Mouse (Mus musculus) embryonic stem cell, embryonic (primary cell): Measurements from ENCODE around the gene Jsrp1.

ENCODE experiments used
- CTCF ChIA-PET, 4 experiments: fragments of 300-600 bp in 2 of 4; fragments of 350-600 bp in 2 of 4; sonication (Branson Sonifier 250); formaldehyde crosslinking; loops; one replicate each; lab custom pipeline; 2022; ENCODE audit warnings: inconsistent platforms in 2 of 4; lab: Charles Lee
- POLR2A ChIA-PET, 4 experiments: fragments of 300-600 bp in 2 of 4; fragments of 350-600 bp in 2 of 4; sonication (Branson Sonifier 250); formaldehyde crosslinking; loops; one replicate each; lab custom pipeline; 2022; ENCODE audit warnings: antibody characterized with exemption in 4 of 4, inconsistent platforms in 1 of 4; lab: Charles Lee

The Jsrp1 gene

GRCm38 (mm10) chr10:80808099-80808984, 5.0 kb downstream of the Jsrp1 start:
- ChIA-PET POLR2A (interaction anchor here (0.6 to 9.2 kb wide), 42 partner anchors 8 to 516 kb away, joined by 3 to 99 read pairs (median 6); partner anchors contain the start of genes Plekhj1 (in 2 of the 4), Ap3d1 (in 1 of the 4), Csnk1g2 (in 1 of the 4) and Gadd45b (in 1 of the 4)), CTCF (interaction anchor here in 3 of 4 experiments (0.6 to 8.6 kb wide), 13 partner anchors 30 to 230 kb away, joined by 3 to 142 read pairs (median 3); partner anchors contain the start of gene Abhd17a (in 1 of the 3))

DNA sequence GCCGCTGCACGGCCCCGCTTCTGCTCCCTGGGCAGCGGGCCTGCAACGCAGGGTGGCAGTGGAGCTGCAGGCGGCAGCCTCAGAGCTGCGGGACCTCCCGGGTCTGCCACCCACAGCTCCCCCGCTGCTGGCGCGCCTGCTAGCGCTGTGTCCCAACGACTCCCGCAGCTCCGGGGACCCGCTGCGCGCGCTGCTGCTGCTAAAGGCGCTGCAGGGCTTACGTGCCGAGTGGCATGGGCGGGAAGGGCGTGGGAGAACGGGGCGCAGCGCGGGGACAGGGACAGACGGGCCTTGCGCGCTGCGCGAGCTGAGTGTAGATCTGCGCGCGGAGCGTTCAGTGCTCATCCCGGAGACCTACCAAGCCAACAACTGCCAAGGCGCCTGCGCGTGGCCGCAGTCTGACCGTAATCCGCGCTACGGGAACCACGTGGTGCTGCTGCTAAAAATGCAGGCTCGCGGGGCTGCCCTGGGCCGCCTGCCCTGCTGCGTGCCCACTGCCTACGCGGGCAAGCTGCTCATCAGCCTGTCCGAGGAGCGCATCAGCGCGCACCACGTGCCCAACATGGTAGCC, 6.2 kb downstream of the Jsrp1 start:
- POLR2A ChIA-PET = interaction anchor here (0.6 to 9.2 kb wide), 57 partner anchors 9 to 639 kb away, joined by 3 to 99 read pairs (median 4); partner anchors contain the start of genes Sf3a2 (in 3 of the 4), Plekhj1 (in 2 of the 4), Ap3d1 (in 1 of the 4) and Csnk1g2 (in 1 of the 4)
- CTCF ChIA-PET = interaction anchor here in 3 of 4 experiments (0.6 to 8.6 kb wide), 35 partner anchors 11 to 696 kb away, joined by 3 to 142 read pairs (median 5); partner anchors contain the start of genes Lmnb2 (in 1 of the 3) and Timm13 (in 1 of the 3)

DNA sequence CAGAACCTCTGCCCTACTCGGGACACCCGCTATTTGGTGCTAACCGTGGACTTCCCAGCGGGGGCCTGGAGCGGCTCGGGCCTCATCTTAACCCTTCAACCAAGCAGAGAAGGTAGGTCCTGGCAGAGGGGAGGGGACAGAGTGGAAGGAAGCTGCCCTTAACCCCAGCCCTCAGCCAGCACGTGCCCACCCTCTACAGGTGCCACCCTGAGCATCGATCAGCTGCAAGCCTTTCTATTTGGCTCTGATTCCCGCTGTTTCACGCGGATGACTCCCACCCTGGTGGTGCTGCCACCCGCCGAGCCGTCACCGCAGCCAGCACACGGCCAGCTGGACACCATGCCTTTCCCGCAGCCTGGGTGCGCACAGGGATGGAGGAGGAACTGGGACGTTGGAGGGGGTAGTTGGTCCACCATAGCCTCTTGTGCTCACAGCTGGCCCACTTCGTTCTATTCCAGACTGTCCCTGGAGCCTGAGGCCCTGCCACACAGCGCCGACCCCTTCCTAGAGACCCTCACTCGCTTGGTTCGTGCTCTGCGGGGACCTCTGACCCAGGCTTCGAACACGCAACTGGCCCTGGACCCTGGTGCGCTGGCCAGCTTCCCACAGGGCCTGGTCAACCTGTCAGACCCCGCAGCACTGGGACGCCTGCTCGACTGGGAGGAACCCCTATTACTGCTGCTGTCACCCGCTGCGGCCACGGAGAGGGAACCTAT, 6.8 kb downstream of the Jsrp1 start:
- POLR2A ChIA-PET = interaction anchor here in 3 of 4 experiments (0.6 to 9.2 kb wide), 80 partner anchors 8 to 638 kb away, joined by 3 to 99 read pairs (median 4); partner anchors contain the start of genes Sf3a2 (in 3 of the 3), Timm13 (in 3 of the 3), Ap3d1 (in 2 of the 3) and Csnk1g2 (in 2 of the 3)
- CTCF ChIA-PET = interaction anchor here (0.8 to 8.6 kb wide), 61 partner anchors 8 to 696 kb away, joined by 3 to 142 read pairs (median 5); partner anchors contain the start of genes Lmnb2 (in 1 of the 4), Slc39a3 (in 1 of the 4) and Timm13 (in 1 of the 4)

- POLR2A ChIA-PET = interaction anchor here in 3 of 4 experiments (0.6 to 9.2 kb wide), 66 partner anchors 8 to 514 kb away, joined by 3 to 99 read pairs (median 4); partner anchors contain the start of genes Timm13 (in 3 of the 3), Ap3d1 (in 2 of the 3), Csnk1g2 (in 2 of the 3) and Gadd45b (in 2 of the 3)
- CTCF ChIA-PET = interaction anchor here (0.5 to 8.6 kb wide), 95 partner anchors 8 to 1025 kb away, joined by 3 to 142 read pairs (median 4); partner anchors contain the start of genes Ap3d1 (in 1 of the 4), Dot1l (in 1 of the 4), Gadd45b (in 1 of the 4) and Gng7 (in 1 of the 4)
Observed at GRCm38 (mm10) chr10:80805925-80806324, 7.4 kb downstream of the Jsrp1 start.

DNA sequence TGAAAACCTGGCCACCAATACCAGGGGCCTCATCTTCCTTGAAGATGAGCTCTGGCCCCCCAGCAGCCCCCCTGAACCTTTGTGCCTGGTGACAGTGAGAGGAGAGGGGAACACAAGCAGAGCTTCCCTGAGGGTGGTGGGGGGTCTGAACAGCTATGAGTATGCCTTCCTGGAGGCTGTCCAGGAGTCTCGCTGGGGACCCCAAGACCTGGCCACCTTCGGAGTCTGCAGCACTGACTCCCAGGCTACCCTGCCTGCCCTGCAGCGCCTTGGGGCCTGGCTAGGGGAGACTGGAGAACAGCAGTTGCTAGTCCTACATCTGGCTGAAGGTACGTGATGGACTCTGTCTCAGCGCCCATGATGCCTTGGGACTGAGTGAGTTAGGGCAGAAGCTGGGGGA, 8.0 kb downstream of the Jsrp1 start:
- POLR2A ChIA-PET = interaction anchor here in 3 of 4 experiments (0.6 to 9.2 kb wide), 64 partner anchors 8 to 513 kb away, joined by 3 to 99 read pairs (median 4); partner anchors contain the start of genes Timm13 (in 3 of the 3), Ap3d1 (in 2 of the 3), Csnk1g2 (in 2 of the 3) and Gadd45b (in 2 of the 3)
- CTCF ChIA-PET = interaction anchor here (0.5 to 8.6 kb wide), 92 partner anchors 9 to 1025 kb away, joined by 3 to 142 read pairs (median 4); partner anchors contain the start of genes Ap3d1 (in 1 of the 4), Dot1l (in 1 of the 4), Gadd45b (in 1 of the 4) and Gng7 (in 1 of the 4)

GRCm38 (mm10) chr10:80804916-80805315, 8.4 kb downstream of the Jsrp1 start, which contains the start of gene Amh:
Gene Amh, plus strand, starts transcription at chr10:80805243.
- ChIA-PET POLR2A (interaction anchor here in 3 of 4 experiments (0.5 to 9.2 kb wide), 30 partner anchors 8 to 308 kb away, joined by 3 to 99 read pairs (median 5); partner anchors contain the start of genes Ap3d1 (in 2 of the 3), Gadd45b (in 2 of the 3), Csnk1g2 (in 1 of the 3) and Mknk2 (in 1 of the 3)), CTCF (interaction anchor here (0.7 to 8.6 kb wide), 21 partner anchors 13 to 442 kb away, joined by 3 to 142 read pairs (median 6); no protein-coding TSS in a partner anchor)

DNA sequence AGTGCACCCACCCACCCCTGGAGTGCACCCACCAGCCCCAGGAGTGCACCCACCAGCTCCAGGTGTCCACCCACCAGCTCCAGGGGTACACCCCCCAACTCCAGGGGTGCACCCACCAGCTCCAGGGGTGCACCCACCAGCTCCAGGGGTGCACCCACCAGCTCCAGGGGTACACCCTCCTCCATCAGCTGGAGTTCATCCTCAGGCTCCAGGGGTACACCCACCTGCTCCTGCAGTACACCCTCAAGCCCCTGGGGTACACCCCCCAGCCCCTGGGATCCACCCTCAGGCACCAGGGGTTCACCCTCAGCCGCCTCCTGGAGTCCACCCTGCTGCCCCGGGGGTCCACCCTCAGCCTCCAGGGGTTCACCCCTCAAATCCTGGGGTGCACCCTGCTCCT, 9.0 kb downstream of the Jsrp1 start:
- ChIA-PET CTCF (interaction anchor here in 3 of 4 experiments (0.7 to 8.6 kb wide), 3 partner anchors 57 to 94 kb away, joined by 3 to 142 read pairs (median 4); no protein-coding TSS in a partner anchor), POLR2A (interaction anchor here in 2 of 4 experiments (0.5 to 8.2 kb wide), 6 partner anchors 12 to 125 kb away, joined by 3 to 88 read pairs (median 16); partner anchors contain the start of gene Gadd45b (in 1 of the 2))

- POLR2A ChIA-PET = interaction anchor here in 2 of 4 experiments (0.5 to 1.4 kb wide), 2 partner anchors 11 to 93 kb away, joined by 5 read pairs; no protein-coding TSS in a partner anchor
- CTCF ChIA-PET = no interaction called here
Observed at GRCm38 (mm10) chr10:80802996-80803395, 10.3 kb downstream of the Jsrp1 start.

GRCm38 (mm10) chr10:80802204-80802912, 10.9 kb downstream of the Jsrp1 start:
- POLR2A ChIA-PET = interaction anchor here in 2 of 4 experiments (0.6 to 2.2 kb wide), 8 partner anchors 10 to 290 kb away, joined by 3 to 6 read pairs (median 4); partner anchors contain the start of gene Ap3d1 (in 1 of the 2)
- CTCF ChIA-PET = no interaction called here

- CTCF ChIA-PET = no interaction called here
Observed at GRCm38 (mm10) chr10:80799070-80799566, 14.2 kb downstream of the Jsrp1 start.

GRCm38 (mm10) chr10:80798150-80799006, 14.9 kb downstream of the Jsrp1 start, which contains the start of the genes Sf3a2 and Plekhj1:
Gene Sf3a2, plus strand, starts transcription at chr10:80798198.
Gene Plekhj1, minus strand, starts transcription at chr10:80798626.
- POLR2A ChIA-PET = interaction anchor here in 3 of 4 experiments (0.6 to 4.9 kb wide), 22 partner anchors 7 to 374 kb away, joined by 3 to 36 read pairs (median 4); partner anchors contain the start of genes Abhd17a (in 1 of the 3), Amh (in 1 of the 3) and Ap3d1 (in 1 of the 3)
- CTCF ChIA-PET = no interaction called here

More at GRCm38 (mm10) chr10:80799070-80799566, 14.2 kb downstream of the Jsrp1 start:
- POLR2A ChIA-PET = interaction anchor here in 3 of 4 experiments (0.6 to 4.9 kb wide), 15 partner anchors 8 to 353 kb away, joined by 3 to 36 read pairs (median 4); partner anchors contain the start of genes Amh (in 1 of the 3), Ap3d1 (in 1 of the 3) and Gadd45b (in 1 of the 3)

- ChIA-PET POLR2A (interaction anchor here in 3 of 4 experiments (0.6 to 4.9 kb wide), 19 partner anchors 8 to 374 kb away, joined by 3 to 36 read pairs (median 4); partner anchors contain the start of genes Abhd17a (in 1 of the 3), Amh (in 1 of the 3) and Ap3d1 (in 1 of the 3)), CTCF (interaction anchor here in 1 of 4 experiments (1.1 kb wide), 1 partner anchor 83 kb away, joined by 3 read pairs; no protein-coding TSS in a partner anchor)
Observed at GRCm38 (mm10) chr10:80797186-80798149, 15.8 kb downstream of the Jsrp1 start.

DNA sequence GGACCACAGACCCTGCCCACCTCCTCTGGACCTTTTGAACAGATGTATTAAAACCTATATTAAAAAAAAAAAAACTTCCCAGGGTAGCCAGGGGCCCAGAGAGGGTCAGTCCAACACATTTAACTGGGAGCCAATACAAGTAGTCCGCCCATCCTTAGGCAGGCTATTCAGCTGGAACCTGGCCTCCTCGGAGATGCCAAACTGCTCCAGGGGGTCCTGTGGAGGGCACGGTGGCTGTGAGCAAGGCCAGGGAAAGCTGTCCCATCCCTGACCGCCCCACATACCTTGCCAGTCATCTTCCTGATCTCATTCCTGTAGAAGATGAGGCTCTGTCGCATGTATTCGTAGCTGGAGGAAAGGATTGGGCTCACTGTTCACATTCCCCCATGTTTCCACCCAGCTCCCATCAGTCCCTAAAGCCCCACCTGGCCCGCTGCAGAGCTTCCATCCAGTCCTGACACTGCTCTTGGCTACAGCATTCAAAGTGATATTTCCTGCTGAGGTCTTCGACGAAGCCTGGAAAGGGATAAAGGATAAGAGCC, 16.9 kb downstream of the Jsrp1 start:
- CTCF ChIA-PET = interaction anchor here (0.6 to 2.3 kb wide), 6 partner anchors 9 to 84 kb away, joined by 3 to 8 read pairs (median 3); no protein-coding TSS in a partner anchor
- POLR2A ChIA-PET = interaction anchor here in 3 of 4 experiments (0.7 to 4.9 kb wide), 15 partner anchors 10 to 120 kb away, joined by 3 to 36 read pairs (median 4); partner anchors contain the start of gene Amh (in 1 of the 3)
